Mouse (Mus musculus) brown adipose tissue, adult 24 weeks (tissue): ENCODE measurements around the gene Xrn2. TPM values are rescaled to one million over a fixed set of nuclear protein-coding genes. Genes with fewer than 3 reads are reported as not detected.
A peak's percentile ranks its signal among the peaks of the same experiment; 100 is the strongest.

ENCODE experiments used
- H3K27ac ChIP-seq: fragments of 200-500 bp; replicated peaks from 2 replicates; pipeline ENCODE4 v1.5.1; 2012; ENCODE audit warnings: low read depth, mild to moderate bottlenecking, low read length
- H3K4me1 ChIP-seq: fragments of 200-500 bp; 2 replicates; pipeline ENCODE4 v1.6.1; 2012; ENCODE audit warnings: low read length, mixed read lengths; ENCODE audit not compliant: control insufficient read depth, insufficient read depth, insufficient read length
- H3K4me3 ChIP-seq: fragments of 200-500 bp; 2 replicates; pipeline ENCODE4 v1.5.1; 2012; ENCODE audit warnings: low read depth, mild to moderate bottlenecking, low read length, moderate library complexity; ENCODE audit not compliant: insufficient read depth
- polyA plus RNA-seq: library from polyadenylated mRNA; stranded (reverse); fragments of >200 nt; gene quantifications from 2 replicates; pipeline ENCODE4 v1.2.4, GENCODE M21; 2012; ENCODE audit not compliant: missing spikeins, insufficient read depth, insufficient read length

Xrn2 gene
- polyA plus RNA-seq, 1 experiment: 41.8 TPM

DNA sequence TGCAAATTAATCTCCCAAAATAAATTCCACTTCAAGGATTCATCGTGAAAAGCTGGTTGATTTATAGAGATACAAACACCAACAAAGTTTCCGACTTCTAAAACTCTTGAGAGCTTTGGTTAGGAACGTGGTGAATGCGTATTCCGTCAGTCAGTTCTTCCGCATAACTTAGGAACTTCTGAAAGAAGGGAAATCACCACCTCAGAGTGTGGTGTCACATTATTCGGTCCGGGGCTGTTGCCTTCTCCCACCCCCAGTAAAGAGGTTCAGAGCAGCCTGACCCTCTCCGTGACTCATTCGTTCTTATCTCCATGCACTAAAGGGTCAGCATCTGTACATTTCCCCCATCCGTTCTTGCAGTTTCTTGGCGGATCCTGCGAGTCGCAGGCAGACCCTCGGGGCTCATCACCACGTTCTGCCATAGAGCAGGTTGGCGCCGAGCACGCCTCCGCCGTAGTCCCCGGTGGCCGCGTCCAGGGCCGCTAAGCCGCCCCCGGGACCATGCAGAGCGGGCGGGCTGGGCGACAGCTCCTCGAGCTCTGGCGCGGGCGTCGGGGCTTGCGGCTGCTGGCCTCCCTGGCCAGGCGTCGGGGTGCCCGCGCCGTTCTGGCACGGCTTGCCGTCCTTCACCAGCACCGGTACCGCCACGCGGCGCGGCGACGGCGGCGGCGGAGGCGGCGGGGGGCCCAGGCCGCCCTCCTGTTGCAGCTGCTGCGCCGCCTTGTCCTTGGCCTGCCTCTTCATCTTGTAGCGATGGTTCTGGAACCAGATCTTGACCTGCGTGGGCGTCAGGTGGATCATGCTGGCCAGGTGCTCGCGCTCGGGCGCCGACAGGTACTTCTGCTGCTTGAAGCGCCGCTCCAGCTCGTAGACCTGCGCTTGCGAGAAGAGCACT lies 70.9 kb downstream of the Xrn2 start:
- Histone ChIP-seq H3K4me3 (no peak overlapping the region), H3K4me1 (no peaks in the 10 kb centered on the region; the same call in 1 of the 2 replicates), H3K27ac (no peak overlapping the region)

DNA sequence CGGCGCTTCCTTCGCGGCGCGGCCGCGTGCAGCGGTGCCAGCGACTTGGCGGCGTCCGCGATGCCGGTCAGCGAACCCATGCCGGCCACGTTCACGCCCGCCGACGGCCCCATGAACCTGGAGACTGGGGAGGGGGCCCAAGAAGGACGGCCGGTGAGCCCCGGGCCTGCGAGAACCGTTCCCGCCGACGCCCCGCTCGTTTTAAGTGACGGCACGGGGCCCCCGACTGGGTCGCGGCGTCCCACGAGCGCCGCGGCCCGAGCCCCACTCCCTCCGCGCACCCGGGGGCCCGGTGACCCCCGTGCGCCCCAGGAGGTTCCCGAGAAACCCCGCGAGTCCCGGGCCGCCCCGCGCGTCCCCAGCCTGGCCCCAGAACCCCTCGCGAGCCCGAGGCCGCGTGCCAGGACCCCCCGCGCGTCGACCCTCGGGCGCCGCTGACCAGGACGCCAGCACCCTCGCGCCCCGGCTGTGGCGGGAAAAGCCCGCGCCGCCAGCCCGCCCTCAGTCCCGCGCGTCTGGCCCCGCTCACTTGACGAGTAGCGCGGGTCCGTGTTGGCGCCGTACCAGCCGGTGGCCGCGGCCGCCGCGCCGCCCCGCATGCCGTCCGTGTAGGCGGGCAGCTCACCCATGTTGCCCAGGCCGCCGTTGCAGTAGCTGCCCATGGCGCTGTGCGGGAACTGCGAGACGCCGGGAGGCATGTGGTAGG lies 71.7 kb downstream of the Xrn2 start:
- peak overlapping the region; percentile 35 for H3K4me3 ChIP-seq

DNA sequence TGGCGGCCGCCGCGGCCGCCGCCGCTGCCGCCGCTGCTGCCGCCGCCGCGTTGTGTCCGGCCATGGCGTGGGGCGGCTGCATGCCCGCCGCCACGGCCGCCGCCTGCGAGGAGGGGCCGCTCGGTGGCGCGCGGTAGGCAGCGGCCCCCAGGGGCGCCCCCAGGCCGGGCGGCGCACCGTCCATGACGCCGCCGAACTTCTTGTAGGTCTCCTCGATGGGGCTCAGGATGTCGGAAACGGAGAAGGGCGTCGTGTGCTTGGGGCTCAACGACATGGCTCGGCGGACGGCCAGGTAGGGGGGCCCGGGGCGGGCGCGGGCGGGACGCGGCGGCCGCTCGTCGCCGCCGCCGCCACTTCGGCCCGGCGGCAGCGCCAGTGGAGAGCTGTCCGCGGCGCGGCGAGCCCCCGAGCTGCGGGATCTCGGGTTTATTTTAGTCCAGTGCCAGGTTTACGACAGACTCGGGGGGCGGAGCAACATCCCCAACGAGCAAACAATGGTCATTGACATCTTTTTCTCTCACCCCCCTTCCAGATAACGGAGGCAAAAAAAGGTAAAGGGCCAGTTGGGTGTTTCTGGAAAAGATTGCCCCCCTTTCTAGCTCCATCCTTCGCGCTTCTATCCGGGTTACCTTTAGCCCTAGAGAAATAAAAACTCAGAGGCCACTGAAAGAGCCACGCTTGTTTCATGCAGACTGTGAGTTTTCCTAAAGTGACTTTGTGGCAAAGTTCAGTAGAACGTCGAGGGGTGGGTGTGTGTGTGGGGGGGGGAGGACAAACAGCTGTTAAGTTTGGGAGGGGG lies 72.5 kb downstream of the Xrn2 start, which contains the start of gene Nkx2-4:
Nkx2-4 (minus strand) TSS at position 374 of the 799 bp plus-strand sequence.
- H3K4me1 ChIP-seq: no peaks in the 10 kb centered on the region; the same call in 1 of the 2 replicates
- no peak within 1 kb of the TSS for H3K27ac ChIP-seq
- peak within 1 kb of the TSS; percentile 35 for H3K4me3 ChIP-seq

More for the DNA sequence above, 71.7 kb downstream of the Xrn2 start:
- H3K27ac ChIP-seq: no peak overlapping the region
- no peaks in the 10 kb centered on the region; the same call in 1 of the 2 replicates for H3K4me1 ChIP-seq

DNA sequence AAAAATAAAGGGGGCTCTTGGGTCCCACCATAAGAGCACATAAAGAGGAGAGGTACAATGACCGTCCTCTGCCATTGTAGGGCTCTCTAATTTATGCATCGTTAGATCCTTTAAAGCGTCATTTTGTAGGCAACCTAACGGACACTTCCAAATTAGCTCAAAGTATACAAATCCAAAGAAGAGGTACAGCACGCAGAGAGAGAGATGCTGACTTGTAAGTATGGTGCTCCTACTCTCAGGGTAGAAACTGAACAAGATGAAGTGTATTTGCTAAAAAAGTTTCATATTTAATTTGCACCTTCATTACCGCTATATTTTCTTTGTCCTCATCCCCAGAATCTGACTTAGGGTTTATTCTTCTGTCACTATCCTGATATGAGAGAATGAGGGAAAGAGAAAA lies 73.1 kb downstream of the Xrn2 start:
- Histone ChIP-seq H3K27ac (no peak overlapping the region), H3K4me1 (no peaks in the 10 kb centered on the region; the same call in 1 of the 2 replicates), H3K4me3 (no peak overlapping the region)

DNA sequence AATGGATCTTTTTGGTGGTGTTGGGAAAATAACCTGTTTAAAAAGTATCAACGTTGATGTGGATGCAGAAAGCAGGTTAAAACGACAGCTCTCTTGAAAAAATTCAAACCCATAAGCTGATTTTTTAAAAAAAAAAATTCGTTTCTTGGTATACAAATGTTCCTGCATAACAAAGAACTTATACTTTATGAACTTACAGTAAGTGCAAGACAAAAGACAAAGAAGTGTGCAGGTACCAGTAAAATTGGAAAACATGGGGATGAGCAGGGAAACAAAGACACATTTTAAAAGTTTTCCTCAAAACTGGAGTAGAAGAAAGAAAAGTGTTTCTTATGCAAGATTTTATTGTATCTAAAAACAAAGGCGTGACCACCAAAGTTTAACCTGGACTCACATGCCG lies 73.6 kb downstream of the Xrn2 start:
- no peaks in the 10 kb centered on the region; the same call in 1 of the 2 replicates for H3K4me1 ChIP-seq
- no peak overlapping the region for H3K4me3 ChIP-seq
- no peak overlapping the region for H3K27ac ChIP-seq

DNA sequence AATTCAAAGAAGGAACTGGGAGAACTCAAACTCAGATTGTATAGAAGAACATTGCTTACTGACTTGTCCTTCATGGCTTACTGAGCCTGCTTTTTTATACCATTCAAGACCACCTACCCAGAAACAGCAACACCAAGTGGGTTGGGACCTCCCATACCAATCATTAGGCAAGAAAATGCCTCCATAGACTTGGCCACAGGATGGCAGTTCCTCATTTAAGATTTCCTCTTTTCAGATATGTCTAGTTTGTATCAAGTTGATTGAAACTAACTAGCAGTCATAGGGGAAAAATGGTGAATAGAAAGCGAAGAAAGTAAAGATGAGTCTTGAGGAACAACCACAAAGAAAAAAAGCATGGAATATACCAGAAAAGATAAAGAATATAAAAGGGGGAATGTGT lies 106.9 kb downstream of the Xrn2 start:
- H3K4me1 ChIP-seq: no peaks in the 10 kb centered on the region
- no peak overlapping the region for H3K4me3 ChIP-seq
- no peak overlapping the region for H3K27ac ChIP-seq

DNA sequence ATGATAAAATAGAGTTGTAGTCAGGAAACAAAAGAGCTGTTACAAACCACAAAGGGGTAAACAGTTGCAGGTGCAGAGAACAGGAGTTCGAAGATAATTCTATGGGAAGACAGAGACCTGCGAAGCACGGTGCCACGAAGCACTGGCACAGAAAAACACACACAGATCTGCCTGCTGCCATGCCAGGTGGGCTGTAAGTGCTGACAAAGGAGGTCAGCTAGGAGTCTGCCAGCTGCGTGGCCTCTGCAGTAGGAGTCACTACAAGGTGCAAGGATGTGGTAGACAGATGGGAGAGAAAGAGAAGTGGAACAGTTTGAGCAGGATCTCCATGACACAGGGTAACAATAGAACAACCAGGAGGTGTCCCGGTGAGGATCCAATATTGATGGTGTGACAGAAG lies 114.6 kb downstream of the Xrn2 start:
- no peak overlapping the region for H3K27ac ChIP-seq
- no peak overlapping the region for H3K4me3 ChIP-seq
- no peaks in the 10 kb centered on the region for H3K4me1 ChIP-seq

Other genes starting within 250 kb of the Xrn2 start
- 33.6 and 48.2 TPM in 2 replicates for gene Kiz, start 157.1 kb upstream of the Xrn2 start, polyA plus RNA-seq
- gene Nkx2-4, start 72.4 kb downstream of the Xrn2 start, polyA plus RNA-seq: not detected in 2 replicates
- not detected in 2 replicates for gene Nkx2-2, start 181.2 kb downstream of the Xrn2 start, polyA plus RNA-seq